Mouse (Mus musculus) CH12.LX (cell line): ENCODE measurements around the gene Socs3. TPM values are rescaled to one million over a fixed set of nuclear protein-coding genes. Genes with fewer than 3 reads are reported as not detected.

Source experiments
- DNase-seq: peaks from one replicate; pipeline ENCODE4 v3.0.0-alpha.2; 2013; ENCODE audit errors: extremely low read depth
- H3K27ac ChIP-seq: 2 replicates; pipeline ENCODE4 v1.5.1; 2012; ENCODE audit warnings: low read depth, mild to moderate bottlenecking, control low read depth, moderate library complexity; ENCODE audit not compliant: insufficient read depth
- H3K27me3 ChIP-seq: replicated peaks from 2 replicates; pipeline ENCODE3; 2012; ENCODE audit warnings: inconsistent platforms
- H3K36me3 ChIP-seq, 2 experiments: replicated peaks in 1 of 2; 2 replicates each; pipeline versions ENCODE3 to v1.6.1; 2012; ENCODE audit warnings: inconsistent platforms in 1 of 2, low read length in 1 of 2, mild to moderate bottlenecking in 1 of 2, mixed read lengths in 1 of 2, moderate library complexity in 1 of 2; ENCODE audit not compliant: control insufficient read depth in 1 of 2, insufficient read depth in 1 of 2
- H3K4me1 ChIP-seq, 2 experiments: 2 replicates each; pipeline ENCODE4 v1.6.1; 2012; ENCODE audit warnings: inconsistent platforms in 1 of 2, moderate library complexity in 1 of 2; ENCODE audit not compliant: insufficient read depth in 2 of 2, control insufficient read depth in 1 of 2
- H3K4me2 ChIP-seq: 2 replicates; pipeline ENCODE4 v1.6.1; 2012; ENCODE audit warnings: low read depth, mild to moderate bottlenecking, control low read depth; ENCODE audit not compliant: poor library complexity, insufficient read depth, severe bottlenecking
- H3K4me3 ChIP-seq, 3 experiments: fragments of 150-350 bp in 1 of 3; sonication (generic) in 1 of 3; replicated peaks in 1 of 3; 2 replicates each; pipeline versions ENCODE3 to v1.5.1; 2011 to 2012; ENCODE audit warnings: low read depth in 2 of 3, low read length in 2 of 3, mild to moderate bottlenecking in 2 of 3, moderate library complexity in 2 of 3, control low read depth in 1 of 3, improper control_type of control experiment in 1 of 3, inconsistent platforms in 1 of 3, mixed read lengths in 1 of 3; ENCODE audit not compliant: poor library complexity in 1 of 3
- H3K79me2 ChIP-seq: replicated peaks from 2 replicates; pipeline ENCODE4 v1.6.1; 2012; ENCODE audit warnings: mild to moderate bottlenecking, moderate library complexity; ENCODE audit not compliant: control insufficient read depth, poor library complexity, insufficient read depth, severe bottlenecking; ENCODE audit errors: extremely low read depth
- H3K9ac ChIP-seq: 2 replicates; pipeline ENCODE4 v1.6.1; 2012; ENCODE audit warnings: low read depth, mild to moderate bottlenecking, control low read depth, moderate library complexity; ENCODE audit not compliant: insufficient read depth
- H3K9me3 ChIP-seq: replicated peaks from 2 replicates; pipeline ENCODE3; 2012; ENCODE audit warnings: low read length, inconsistent platforms, mixed read lengths
- BHLHE40 ChIP-seq: IDR thresholded peaks from 2 replicates; pipeline ENCODE4 v1.6.1; 2011; ENCODE audit warnings: mild to moderate bottlenecking, low read depth, low read length, improper control_type of control experiment
- CHD2 ChIP-seq: IDR thresholded peaks from 2 replicates; pipeline ENCODE4 v1.6.1; 2011; ENCODE audit warnings: low read length, improper control_type of control experiment
- CTCF ChIP-seq, 2 experiments: IDR thresholded peaks in 1 of 2; conservative IDR thresholded peaks in 1 of 2; 2 replicates each; pipeline ENCODE4 v1.5.1; 2011 to 2012; ENCODE audit warnings: low read depth in 2 of 2, low read length in 2 of 2, improper control_type of control experiment in 1 of 2, inconsistent platforms in 1 of 2, mild to moderate bottlenecking in 1 of 2, moderate library complexity in 1 of 2
- EP300 ChIP-seq: IDR thresholded peaks from 2 replicates; pipeline ENCODE4 v1.6.1; 2011; ENCODE audit warnings: low read length, improper control_type of control experiment
- GABPA ChIP-seq: IDR thresholded peaks from 2 replicates; pipeline ENCODE4 v1.6.1; 2012; ENCODE audit warnings: low read depth, low read length, improper control_type of control experiment, inconsistent platforms; ENCODE audit not compliant: insufficient replicate concordance
- HCFC1 ChIP-seq: IDR thresholded peaks from 2 replicates; pipeline ENCODE4 v1.6.1; 2012; ENCODE audit warnings: low read depth, mild to moderate bottlenecking, inconsistent platforms, low read length, improper control_type of control experiment
- IRF4 ChIP-seq: IDR thresholded peaks from 2 replicates; pipeline ENCODE4 v1.6.1; 2014; ENCODE audit warnings: low read depth, mild to moderate bottlenecking, inconsistent platforms, low read length, improper control_type of control experiment
- JUND ChIP-seq: conservative IDR thresholded peaks from 2 replicates; pipeline ENCODE4 v1.6.1; 2011; ENCODE audit warnings: low read depth, low read length, improper control_type of control experiment
- MAFK ChIP-seq: IDR thresholded peaks from 2 replicates; pipeline ENCODE4 v1.6.1; 2011; ENCODE audit warnings: low read length, improper control_type of control experiment; ENCODE audit not compliant: insufficient replicate concordance
- MAX ChIP-seq: IDR thresholded peaks from 2 replicates; pipeline ENCODE4 v1.6.1; 2011; ENCODE audit warnings: low read length, improper control_type of control experiment
- MAZ ChIP-seq: IDR thresholded peaks from 2 replicates; pipeline ENCODE4 v1.6.1; 2012; ENCODE audit warnings: low read depth, mild to moderate bottlenecking, inconsistent platforms, low read length, improper control_type of control experiment, moderate library complexity
- MXI1 ChIP-seq: IDR thresholded peaks from 2 replicates; pipeline ENCODE4 v1.6.1; 2011; ENCODE audit warnings: mild to moderate bottlenecking, low read depth, low read length, improper control_type of control experiment
- MYC ChIP-seq: IDR thresholded peaks from 2 replicates; pipeline ENCODE4 v1.6.1; 2011; ENCODE audit warnings: low read depth, mild to moderate bottlenecking, improper control_type of control experiment, low read length
- POLR2A ChIP-seq: IDR thresholded peaks from 2 replicates; pipeline ENCODE4 v1.6.1; 2011; ENCODE audit warnings: low read depth, mild to moderate bottlenecking, improper control_type of control experiment, low read length
- RCOR1 ChIP-seq: conservative IDR thresholded peaks from 2 replicates; pipeline ENCODE4 v1.6.1; 2012; ENCODE audit warnings: low read depth, mild to moderate bottlenecking, inconsistent platforms, low read length, improper control_type of control experiment
- SMC3 ChIP-seq: IDR thresholded peaks from 2 replicates; pipeline ENCODE4 v1.6.1; 2011; ENCODE audit warnings: low read depth, low read length, improper control_type of control experiment
- TBP ChIP-seq: conservative IDR thresholded peaks from 2 replicates; pipeline ENCODE4 v1.6.1; 2011; ENCODE audit warnings: low read depth, low read length, improper control_type of control experiment
- TCF12 ChIP-seq: IDR thresholded peaks from 2 replicates; pipeline ENCODE4 v1.6.1; 2014; ENCODE audit warnings: low read depth, mild to moderate bottlenecking, inconsistent platforms, low read length, improper control_type of control experiment
- USF1 ChIP-seq: IDR thresholded peaks from 2 replicates; pipeline ENCODE4 v1.6.1; 2014; ENCODE audit warnings: low read depth, mild to moderate bottlenecking, inconsistent platforms, low read length, improper control_type of control experiment
- ZC3H11A ChIP-seq: IDR thresholded peaks from 2 replicates; pipeline ENCODE4 v1.6.1; 2012; ENCODE audit warnings: low read depth, mild to moderate bottlenecking, inconsistent platforms, low read length, improper control_type of control experiment
- ZKSCAN1 ChIP-seq: IDR thresholded peaks from 2 replicates; pipeline ENCODE4 v1.6.1; 2012; ENCODE audit warnings: low read depth, inconsistent platforms, low read length, improper control_type of control experiment, borderline replicate concordance
- dilution Hi-C: fragments of 300-500 bp; cut with MboI; formaldehyde crosslinking; loops from 2 replicates; pipeline ENCODE4 v1.14.3; 2020; ENCODE audit warnings: low sequenced_read_pairs; ENCODE audit not compliant: extremely low pct_unique_long_range_greater_than_20kb, extremely low pct_ligation_motif_present
- in situ Hi-C: fragments of 300-500 bp; cut with MboI; formaldehyde crosslinking; loops from 3 replicates; pipeline ENCODE4 v1.14.3; 2019; ENCODE audit warnings: low sequenced_read_pairs, low pct_ligation_motif_present, low pct_unique_long_range_greater_than_20kb, mixed read lengths
- polyA plus RNA-seq: library from polyadenylated mRNA; unstranded; fragments of >175 nt; gene quantifications from 2 replicates; pipeline ENCODE4 v1.2.1, GENCODE M21; 2012; ENCODE audit warnings: low read depth; ENCODE audit not compliant: insufficient read length
- total RNA-seq, 2 experiments: library from RNA; depleted of rRNA; stranded (reverse); fragments of 300-350 nt in 1 of 2; fragments of >200 nt in 1 of 2; gene quantifications; 2 replicates each; pipeline ENCODE4 v1.2.3; 2012 to 2014

Socs3 gene
- total and polyA plus RNA-seq, 3 experiments, result 0.83 to 4.7 (median 1.2) TPM

- Histone ChIP-seq H3K4me1 (peaks cover 10 to 33% of the 10 kb centered on the region in 2 experiments), H3K9me3 (peaks cover 2% of the 10 kb centered on the region), H3K27ac (no peak overlapping the region), H3K4me3 (no peak overlapping the region), H3K4me2 (no peak overlapping the region), H3K36me3 (no peaks in the 10 kb centered on the region), H3K79me2 (no peaks in the 10 kb centered on the region), H3K9ac (no peak overlapping the region), H3K27me3 (peaks cover 27% of the 10 kb centered on the region)
- TF ChIP-seq BHLHE40 (no peak), ZKSCAN1 (no peak), MXI1 (no peak), CHD2 (no peak), TBP (no peak), ZC3H11A (no peak), MAX (no peak), MYC (no peak), MAZ (no peak), CTCF (conservative IDR thresholded peaks at IDR 0.05 in 1 of 2, IDR thresholded peaks at IDR 0.05 in 1 of 2; ENCODE audit: low read depth in 2 of 2, low read length in 2 of 2) (no peak), SMC3 (no peak), GABPA (no peak), TCF12 (no peak), RCOR1 (no peak), MAFK (no peak), USF1 (no peak), POLR2A (no peak), HCFC1 (no peak), JUND (no peak)
- no peak for DNase-seq
- dilution Hi-C loops (no loop called here), in situ Hi-C loops (no loop called here)
Observed at GRCm38 (mm10) chr11:117940881-117941280, 29.0 kb downstream of the Socs3 start.

- Histone ChIP-seq H3K4me2 (no peak overlapping the region), H3K27me3 (peaks cover 37% of the 10 kb centered on the region), H3K9me3 (peaks cover 2% of the 10 kb centered on the region), H3K36me3 (no peaks in the 10 kb centered on the region), H3K27ac (no peak overlapping the region), H3K79me2 (no peaks in the 10 kb centered on the region), H3K4me3 (no peak overlapping the region), H3K9ac (no peak overlapping the region), H3K4me1 (peaks cover 2 to 22% of the 10 kb centered on the region in 2 experiments; a peak in 2 of 4 replicates)
- in situ Hi-C loops, result no loop called here
- DNase-seq, result peak; percentile 41
- TF ChIP-seq MAX (no peak), IRF4 (peak; percentile 38), TCF12 (0 out of 2 replicates have a peak, but pooled peaks have one; percentile 22), EP300 (peak; percentile 35; the same call in 1 of the 2 replicates)
- dilution Hi-C loops, result no loop called here
Observed at GRCm38 (mm10) chr11:117939741-117940285, 30.0 kb downstream of the Socs3 start.
